Mouse (Mus musculus) thymus, postnatal 4 days (tissue): Measurements from ENCODE around the gene Gmeb1.
"Not testable (repeated sequence)": the region's sequence is repeated elsewhere in the genome, so short reads cannot be mapped to it uniquely, and the experiment has no call there.

Experiments used
- DNase-seq: peaks from one replicate; pipeline ENCODE4 v3.0.0; 2021

The Gmeb1 gene

DNA sequence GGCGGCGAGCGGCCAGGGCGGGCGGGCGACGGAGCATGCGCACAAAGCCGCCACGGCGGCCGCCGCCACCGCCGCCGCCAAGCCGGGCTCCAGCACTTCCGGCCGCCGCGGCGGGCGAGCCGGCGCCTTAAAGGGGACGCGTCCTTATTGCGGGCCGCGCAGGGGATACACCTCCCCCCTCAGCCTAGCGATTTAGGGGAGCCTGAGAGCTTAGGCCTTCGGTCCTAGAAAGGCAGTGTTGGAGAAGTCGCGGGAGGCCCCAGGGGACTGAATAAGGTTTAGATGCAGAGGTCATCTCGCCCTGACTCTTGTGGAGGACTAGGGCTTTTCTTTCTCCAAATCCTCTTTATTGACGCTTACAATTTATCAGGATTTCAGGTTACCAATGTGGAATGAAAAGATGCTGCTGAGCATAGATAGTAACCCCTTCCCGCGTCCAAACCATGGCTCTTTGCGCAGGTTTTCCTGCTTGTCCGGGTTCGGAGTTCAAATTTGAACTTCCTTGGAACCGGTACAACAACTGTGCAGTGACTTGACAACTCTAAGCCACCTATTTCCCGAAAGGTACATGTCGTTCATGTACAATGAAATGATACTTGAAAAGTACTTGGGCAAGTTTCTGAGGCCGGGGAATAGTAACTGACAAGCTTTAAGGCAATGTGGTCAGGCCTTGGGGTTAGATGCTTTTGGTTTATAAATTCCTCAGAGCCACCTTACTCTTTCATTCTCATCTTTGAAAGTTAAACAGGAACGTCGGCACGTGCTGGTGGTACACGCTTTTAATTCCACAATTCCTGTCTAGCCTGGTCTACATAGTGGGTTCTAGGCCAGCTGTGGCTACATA, at the start of gene Gmeb1:
Gene Gmeb1, minus strand, starts transcription at position 89 of the 844 bp plus-strand sequence.
- DNase-seq: peak; percentile 88

GRCm38 (mm10) chr4:132309849-132310472, 48.6 kb upstream of the Gmeb1 start:
- peak; percentile 79 for DNase-seq

DNA sequence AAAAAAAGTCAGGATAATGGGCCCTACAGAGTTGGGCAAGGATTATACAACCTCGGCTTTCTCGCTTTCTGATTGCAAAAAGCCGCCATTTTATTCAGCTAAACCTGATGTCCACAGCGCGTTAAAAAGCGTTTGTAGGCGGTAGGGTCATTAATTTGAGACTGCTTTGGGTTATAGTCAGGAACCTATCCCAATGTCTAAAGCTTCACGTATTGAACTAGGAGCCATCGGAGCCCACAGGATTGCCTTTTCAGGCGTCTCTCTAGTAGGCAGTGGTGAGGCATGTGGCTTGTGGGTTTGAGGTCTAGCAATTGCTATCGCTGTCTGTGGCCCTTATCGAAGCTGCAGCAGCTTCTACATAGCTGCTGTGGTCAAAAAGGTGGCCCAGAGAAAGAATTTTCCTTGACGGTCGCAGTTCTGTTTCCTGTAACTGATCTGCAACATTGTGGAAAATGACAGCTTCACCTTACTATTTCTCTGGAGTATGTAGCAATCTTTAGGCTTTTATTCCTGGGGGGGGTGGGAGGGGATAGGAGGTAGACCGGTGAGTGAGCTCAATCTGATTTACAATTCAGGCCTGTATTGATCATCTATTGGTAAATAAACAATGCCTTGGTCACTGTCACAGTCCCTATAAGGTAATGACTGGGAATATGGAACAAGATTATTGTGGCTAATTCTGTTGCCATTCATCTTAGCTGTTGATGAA, 47.9 kb upstream of the Gmeb1 start:
- peak; percentile 33 for DNase-seq

DNA sequence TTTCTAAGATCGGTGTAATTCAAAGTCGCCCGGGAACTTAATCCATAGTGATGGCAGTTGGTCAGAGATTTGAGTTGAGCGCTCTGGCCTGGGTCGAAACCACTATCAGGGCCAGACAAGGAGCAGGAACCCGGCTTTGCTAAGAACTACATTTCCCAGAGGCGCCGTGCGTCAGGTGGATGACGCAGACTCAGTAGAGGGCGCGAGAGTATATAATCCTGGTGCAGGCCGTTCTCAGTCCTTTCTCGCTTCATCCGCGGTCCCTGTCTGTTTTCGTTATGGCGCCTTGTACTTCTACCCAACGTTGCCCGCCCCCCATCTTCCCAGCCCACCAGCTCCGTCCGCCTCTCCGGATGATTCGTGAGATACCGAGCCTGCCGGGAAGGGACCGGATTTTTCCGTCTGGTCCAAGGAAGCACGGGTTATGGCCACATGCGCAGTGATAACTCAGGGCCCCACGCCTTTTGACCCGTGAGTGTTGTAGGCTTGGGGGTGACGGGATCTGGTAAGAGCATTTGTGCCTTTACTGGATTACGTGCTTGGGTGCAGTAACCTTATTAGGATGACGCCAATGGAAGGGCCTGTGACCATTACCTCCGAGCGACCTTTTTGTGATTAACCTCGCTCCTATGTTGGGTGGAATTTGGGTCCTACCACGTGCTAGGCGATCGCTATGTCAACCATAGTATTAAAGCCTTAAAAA, 47.2 kb upstream of the Gmeb1 start:
- peak; percentile 90 for DNase-seq

- DNase-seq: no peak
Measured at GRCm38 (mm10) chr4:132306004-132306403, 44.6 kb upstream of the Gmeb1 start.

GRCm38 (mm10) chr4:132305276-132305675, 43.9 kb upstream of the Gmeb1 start:
- no peak for DNase-seq

DNA sequence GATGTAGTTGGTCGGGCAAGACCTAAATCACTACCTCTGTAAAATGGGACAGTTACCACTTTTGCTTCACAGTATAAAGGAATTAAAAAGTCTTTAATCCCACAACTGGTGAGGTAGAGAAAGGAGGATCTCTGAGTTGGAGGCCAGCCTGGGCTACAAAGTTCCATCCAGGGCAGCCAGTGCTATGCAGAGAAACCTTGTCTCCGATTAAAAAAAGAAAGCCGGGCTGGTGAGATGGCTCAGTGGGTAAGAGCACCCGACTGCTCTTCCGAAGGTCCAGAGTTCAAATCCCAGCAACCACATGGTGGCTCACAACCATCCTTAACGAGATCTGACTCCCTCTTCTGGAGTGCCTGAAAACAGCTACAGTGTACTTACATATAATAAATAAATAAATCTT, 42.1 kb upstream of the Gmeb1 start:
- not testable (repeated sequence) for DNase-seq

GRCm38 (mm10) chr4:132302939-132303479, 41.6 kb upstream of the Gmeb1 start, which contains the start of gene Rab42:
Gene Rab42, minus strand, starts transcription at chr4:132303385.
- DNase-seq: peak; percentile 74

- peak; percentile 21 for DNase-seq
Measured at GRCm38 (mm10) chr4:132301965-132302938, 40.9 kb upstream of the Gmeb1 start.

DNA sequence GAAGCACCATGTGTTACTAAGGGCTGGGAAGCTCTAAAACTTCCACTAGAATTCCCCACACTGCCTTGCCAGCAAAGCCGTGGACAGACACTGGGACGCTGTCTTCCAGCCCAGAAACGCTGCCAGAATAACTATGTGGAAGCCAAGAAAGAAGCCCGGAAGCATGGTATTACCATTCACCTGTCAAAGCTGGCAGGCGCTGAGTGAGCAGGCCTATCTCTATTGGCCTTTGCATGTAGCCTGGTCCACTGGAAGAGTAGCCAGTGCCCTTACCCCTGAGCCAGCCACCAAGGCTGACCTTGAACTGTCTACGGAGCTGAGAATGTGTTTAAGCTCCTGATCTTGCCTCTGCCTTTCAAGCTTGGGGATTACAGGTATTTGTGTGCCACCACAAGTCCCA, 40.1 kb upstream of the Gmeb1 start:
- no peak for DNase-seq

- no peak for DNase-seq
Measured at GRCm38 (mm10) chr4:132299849-132300248, 38.4 kb upstream of the Gmeb1 start.

DNA sequence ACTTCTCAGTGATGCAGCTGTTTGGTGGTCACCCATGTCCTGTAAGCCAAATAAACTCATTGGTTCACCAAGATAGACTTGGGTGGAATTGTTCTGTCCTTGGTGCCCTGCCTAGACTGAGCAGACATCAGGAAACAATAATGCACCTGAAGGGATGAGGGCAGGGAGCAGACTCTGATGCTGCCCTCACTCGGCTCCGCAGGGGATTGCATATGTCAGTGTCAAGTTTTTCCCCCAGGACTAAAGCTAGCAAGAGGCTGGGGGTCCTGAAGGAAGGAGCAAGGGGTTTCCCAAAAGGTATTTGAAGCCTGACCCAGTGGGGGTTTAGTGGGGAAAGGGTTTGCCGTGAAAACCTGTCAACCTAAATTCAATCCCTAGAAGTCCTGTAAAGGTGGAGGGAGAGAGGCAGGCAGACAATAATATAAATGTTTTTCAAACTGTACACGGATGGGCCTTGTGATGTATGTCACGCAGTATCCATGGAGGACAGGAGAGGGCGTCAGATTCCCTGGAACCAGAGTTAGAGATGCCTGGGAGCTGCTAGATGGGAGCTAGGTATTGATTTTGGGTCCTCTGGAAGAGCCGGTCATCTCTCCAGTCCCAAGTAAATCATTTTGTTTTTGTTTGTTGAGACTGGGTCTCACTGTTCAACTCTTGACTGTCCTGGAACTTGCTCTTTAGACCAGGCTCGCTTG, 34.4 kb upstream of the Gmeb1 start:
- no peak for DNase-seq

DNA sequence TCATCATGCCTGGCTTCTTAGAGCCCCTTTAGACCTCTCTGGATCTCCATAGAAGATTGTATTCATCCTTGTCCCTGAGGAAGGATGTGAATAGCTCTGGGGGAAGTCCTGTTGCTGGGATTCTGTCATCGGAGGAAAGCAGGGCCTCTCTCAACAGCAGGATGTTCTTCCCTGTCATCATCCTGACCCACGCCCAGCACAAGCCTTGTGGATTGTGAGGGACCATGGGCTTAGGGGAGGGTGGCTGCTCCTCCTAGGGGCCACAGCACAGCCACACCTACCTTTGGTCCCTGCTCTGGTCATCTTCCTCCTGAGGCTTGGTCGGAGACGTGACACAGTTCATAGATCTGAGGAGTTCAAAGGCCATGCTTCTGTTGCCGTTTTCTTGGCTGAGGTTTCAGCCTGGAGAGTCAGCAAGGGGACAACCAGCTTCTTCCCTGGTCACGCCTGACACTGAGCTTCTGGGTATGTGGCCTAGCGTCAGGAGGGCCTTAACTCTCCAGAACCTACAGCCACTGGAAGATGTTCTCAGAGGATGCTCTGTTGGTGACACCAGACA, 32.4 kb upstream of the Gmeb1 start:
- DNase-seq: no peak

DNA sequence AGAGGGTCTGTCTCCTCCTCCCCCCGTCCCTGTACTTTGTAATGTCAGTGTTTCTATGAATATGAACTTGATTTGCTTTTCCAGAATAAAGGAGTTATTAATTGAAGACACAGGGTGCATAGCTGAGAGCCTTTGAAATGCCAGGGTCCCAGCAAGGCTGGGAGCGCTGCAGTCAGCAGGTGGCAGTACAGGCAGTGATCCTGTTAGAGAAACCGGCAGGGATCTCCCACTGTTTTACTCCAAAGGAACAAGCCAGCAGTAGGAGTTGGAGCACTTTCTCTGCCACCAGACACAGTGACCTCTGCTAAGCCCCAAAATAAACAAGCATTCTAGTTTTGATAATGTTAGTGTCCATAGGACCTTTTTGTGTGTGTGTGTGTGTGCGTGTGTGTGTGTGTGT, 31.6 kb upstream of the Gmeb1 start:
- peak; percentile 31 for DNase-seq

DNA sequence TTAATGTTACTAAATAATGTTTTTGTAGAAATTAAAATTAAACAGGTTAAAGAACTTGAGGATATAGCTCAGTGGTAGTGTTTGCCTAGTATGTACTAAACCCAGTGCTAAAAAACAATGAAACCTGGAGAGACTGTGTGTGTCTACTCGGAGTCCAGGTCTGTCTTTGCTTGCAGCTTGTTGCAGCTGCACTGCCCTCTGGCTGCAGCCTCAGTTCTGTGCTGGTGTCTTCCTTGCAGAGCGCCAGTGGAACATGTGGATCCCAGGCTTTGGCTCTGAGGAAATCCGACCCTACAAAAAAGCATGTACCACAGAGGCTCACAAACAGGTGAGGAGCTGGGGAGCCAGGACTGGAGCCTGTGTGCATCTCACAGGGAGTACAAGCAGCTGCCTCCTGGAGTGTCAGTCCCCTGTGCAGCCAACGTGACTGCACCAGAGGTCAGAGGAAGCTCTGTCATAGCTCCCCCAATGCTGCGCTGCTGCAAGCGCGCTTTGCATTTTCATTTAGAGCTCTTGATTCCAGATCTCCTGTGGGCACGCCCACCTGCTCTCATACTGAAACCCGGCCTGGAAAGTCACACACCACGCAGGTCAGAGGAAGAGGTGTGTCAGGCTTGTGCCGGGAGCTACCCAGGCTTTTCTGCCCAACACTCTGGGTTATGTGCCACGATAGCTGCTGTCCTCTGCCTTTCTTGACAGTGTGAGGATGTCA, 30.4 kb upstream of the Gmeb1 start:
- no peak for DNase-seq

GRCm38 (mm10) chr4:132291056-132291455, 29.7 kb upstream of the Gmeb1 start:
- no peak for DNase-seq

DNA sequence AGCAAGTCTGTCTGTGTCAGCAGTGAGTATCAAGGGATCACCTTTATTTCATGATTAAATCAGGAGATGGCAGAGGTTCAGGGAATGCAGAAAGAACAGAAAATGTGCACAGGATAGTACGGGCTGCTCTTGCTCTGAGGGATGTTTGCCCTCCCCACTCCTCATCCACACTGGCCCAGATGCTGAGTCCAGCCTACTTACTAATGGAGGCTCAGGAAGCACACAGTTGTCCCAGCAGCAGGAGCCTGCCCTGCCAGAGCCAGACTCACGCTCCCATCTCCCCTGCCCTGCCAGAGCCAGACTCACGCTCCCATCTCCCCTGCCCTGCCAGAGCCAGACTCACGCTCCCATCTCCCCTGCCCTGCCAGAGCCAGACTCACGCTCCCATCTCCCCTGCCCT, 27.4 kb upstream of the Gmeb1 start:
- not testable (repeated sequence) for DNase-seq

- no peak for DNase-seq
Measured at GRCm38 (mm10) chr4:132275949-132276348, 14.5 kb upstream of the Gmeb1 start.

DNA sequence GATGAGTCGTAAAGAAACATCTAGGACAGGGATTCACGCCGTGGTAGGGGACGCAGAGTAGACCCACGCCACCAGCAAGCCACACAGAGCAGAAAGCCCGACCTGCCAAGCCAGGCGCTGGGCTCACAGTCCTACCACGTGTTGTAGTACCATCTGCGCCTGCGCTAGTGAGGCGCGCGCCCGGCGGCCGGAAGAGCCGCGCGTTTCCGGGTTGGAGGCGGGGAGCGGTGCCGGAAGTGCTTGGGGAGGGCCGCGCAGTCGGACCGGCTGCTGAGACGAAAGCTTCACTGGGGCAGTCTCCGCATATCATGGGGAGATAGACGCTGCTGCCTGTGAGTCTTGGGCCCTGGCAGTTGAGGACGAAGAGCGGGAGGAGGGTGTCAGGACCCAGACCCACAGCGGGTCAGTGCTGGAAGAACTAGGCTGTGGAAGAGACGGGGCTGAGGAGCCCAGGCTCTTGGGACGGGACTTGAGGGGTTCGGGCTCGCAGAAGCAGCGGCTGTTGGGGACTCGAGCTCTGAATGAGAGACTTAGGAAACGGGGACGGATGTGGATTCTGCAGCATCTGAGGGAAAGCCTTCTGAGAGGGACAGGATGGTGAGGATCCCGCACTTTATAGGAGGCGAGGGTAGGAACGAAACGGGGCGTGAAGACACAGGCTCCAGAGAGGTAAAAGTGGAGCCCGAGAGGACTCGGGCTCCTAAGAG, 12.9 kb upstream of the Gmeb1 start, which contains the start of gene Taf12:
Gene Taf12, plus strand, starts transcription at position 220 of the 707 bp plus-strand sequence.
- peak; percentile 94 for DNase-seq
